23 mouse cellular contexts compared by ENCODE assay signal in the genomic region with DNA sequence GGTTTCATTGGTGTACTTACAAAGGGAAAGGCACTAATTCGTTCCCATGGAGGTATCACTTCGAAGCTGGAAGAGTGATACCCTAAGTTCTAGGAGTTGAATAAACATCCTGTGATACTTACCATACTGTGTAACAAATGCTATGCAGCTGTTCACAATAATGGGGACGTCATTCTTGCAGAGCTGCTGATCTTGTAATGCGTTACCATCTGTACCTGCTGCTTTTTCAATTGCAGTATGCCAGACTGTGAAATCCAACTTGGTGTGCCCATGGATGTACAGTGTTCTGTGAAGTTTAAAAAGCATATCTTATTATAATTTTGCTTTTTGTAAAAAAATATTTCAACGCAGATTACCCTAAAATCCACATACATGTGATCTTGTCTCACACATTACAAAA.
DNase-seq lines count a peak whose midpoint lies in the region; ATAC-seq and TF ChIP-seq lines count a peak whose summit lies in the region.
"Had no signal": no experiment of that assay in that cellular context is flagged by ENCODE, and none has a peak within 500 bp of the region (broad histone marks: within the 10 kb centered on the region; RNA-seq: fewer than 3 reads in every experiment).

No protein-coding gene starts in this region.

- no peaks in the 10 kb centered on the region for H3K36me3 ChIP-seq in forebrain, embryonic 16.5 days (ENCODE audit: control insufficient read depth, insufficient read depth)
- H3K36me3 ChIP-seq in forebrain, embryonic 12.5 days (replicated peaks) = no peaks in the 10 kb centered on the region
- H3K36me3 ChIP-seq in midbrain, postnatal 0 days (ENCODE audit: insufficient read depth, low read length) = no peaks in the 10 kb centered on the region
- no peaks in the 10 kb centered on the region for H3K36me3 ChIP-seq in midbrain, embryonic 13.5 days
- H3K36me3 ChIP-seq in heart, embryonic 10.5 days = no peaks in the 10 kb centered on the region
- H3K36me3 ChIP-seq: forebrain, embryonic 15.5 days; G1E; heart, embryonic 15.5 days had no signal

- peak; percentile 4 for DNase-seq in embryo, embryonic 10 days (ENCODE audit: low spot score)
- DNase-seq in embryo, embryonic 11 days = no peak
- peak; percentile 26 for DNase-seq in midbrain, postnatal 0 days (ENCODE audit: low spot score)
- no peak for DNase-seq in heart, embryonic 10.5 days (ENCODE audit: low spot score)
- DNase-seq: adrenal gland, adult 8-10 months; adrenal gland, postnatal 36 days; B cell, adult 2 months; cerebellum, adult 11-12 months; cerebellum, adult 9-10 months; cerebellum, postnatal 25 days; gastrocnemius, postnatal 10 days; heart, adult 18-20 months; heart, postnatal 14 days had no signal

- no peak overlapping the region for H3K4me3 ChIP-seq in forebrain, embryonic 16.5 days (replicated peaks; ENCODE audit: low read length)
- no peak overlapping the region for H3K4me3 ChIP-seq in forebrain, embryonic 12.5 days (replicated peaks)
- no peak overlapping the region for H3K4me3 ChIP-seq in midbrain, postnatal 0 days (ENCODE audit: low read depth, low read length)
- no peak overlapping the region for H3K4me3 ChIP-seq in midbrain, embryonic 13.5 days (replicated peaks)
- H3K4me3 ChIP-seq in heart, embryonic 10.5 days = no peak overlapping the region
- H3K4me3 ChIP-seq: forebrain, embryonic 15.5 days; heart, embryonic 15.5 days had no signal

- 72% methylated on average over 5 of the region's 5 CpGs for WGBS in forebrain, embryonic 16.5 days
- WGBS in forebrain, embryonic 12.5 days = 78% methylated on average over 5 of the region's 5 CpGs
- WGBS in midbrain, postnatal 0 days = 80% methylated on average over 5 of the region's 5 CpGs
- WGBS in midbrain, embryonic 13.5 days = 81% methylated on average over 5 of the region's 5 CpGs
- 81% methylated on average over 5 of the region's 5 CpGs for WGBS in heart, embryonic 10.5 days

- TF ChIP-seq CTCF in midbrain, postnatal 0 days (IDR thresholded peaks at IDR 0.05) = no peak

- no peaks in the 10 kb centered on the region for H3K4me1 ChIP-seq in forebrain, embryonic 16.5 days (replicated peaks; ENCODE audit: control insufficient read depth, insufficient read depth, low read length)
- H3K4me1 ChIP-seq in forebrain, embryonic 12.5 days = no peaks in the 10 kb centered on the region
- no peaks in the 10 kb centered on the region for H3K4me1 ChIP-seq in midbrain, postnatal 0 days (ENCODE audit: insufficient read depth, low read length)
- no peaks in the 10 kb centered on the region for H3K4me1 ChIP-seq in midbrain, embryonic 13.5 days (replicated peaks)
- H3K4me1 ChIP-seq in heart, embryonic 10.5 days = no peaks in the 10 kb centered on the region
- H3K4me1 ChIP-seq: forebrain, embryonic 15.5 days; heart, embryonic 15.5 days had no signal

- H3K9me3 ChIP-seq in forebrain, embryonic 16.5 days (ENCODE audit: control insufficient read depth, low read length) = no peaks in the 10 kb centered on the region
- no peaks in the 10 kb centered on the region for H3K9me3 ChIP-seq in forebrain, embryonic 12.5 days
- H3K9me3 ChIP-seq in midbrain, postnatal 0 days (ENCODE audit: low read length) = no peaks in the 10 kb centered on the region
- no peaks in the 10 kb centered on the region for H3K9me3 ChIP-seq in midbrain, embryonic 13.5 days
- no peaks in the 10 kb centered on the region for H3K9me3 ChIP-seq in heart, embryonic 10.5 days
- H3K9me3 ChIP-seq: forebrain, embryonic 15.5 days; G1E; heart, embryonic 15.5 days had no signal

- H3K27ac ChIP-seq in forebrain, embryonic 16.5 days (ENCODE audit: low read length) = no peak overlapping the region
- no peak overlapping the region for H3K27ac ChIP-seq in forebrain, embryonic 12.5 days
- H3K27ac ChIP-seq in midbrain, postnatal 0 days (ENCODE audit: low read depth, low read length) = no peak overlapping the region
- no peak overlapping the region for H3K27ac ChIP-seq in midbrain, embryonic 13.5 days
- H3K27ac ChIP-seq in heart, embryonic 10.5 days = no peak overlapping the region
- H3K27ac ChIP-seq: forebrain, embryonic 15.5 days; heart, embryonic 15.5 days; hindbrain, embryonic 14.5 days had no signal

- peak; percentile 55; the same call in 1 of the 2 replicates for ATAC-seq in forebrain, embryonic 16.5 days
- ATAC-seq in forebrain, embryonic 12.5 days (ENCODE audit: low FRiP score) = no peak
- ATAC-seq in midbrain, postnatal 0 days (ENCODE audit: low FRiP score) = no peak
- ATAC-seq in midbrain, embryonic 13.5 days = no peak
- ATAC-seq: CD4-positive, CD25-positive, alpha-beta regulatory T cell, adult 4 months; forebrain, embryonic 15.5 days; intestine, embryonic 16.5 days had no signal

- no peak overlapping the region for H3K9ac ChIP-seq in forebrain, embryonic 16.5 days (replicated peaks; ENCODE audit: low read depth, low read length)
- H3K9ac ChIP-seq in forebrain, embryonic 12.5 days = no peak overlapping the region
- H3K9ac ChIP-seq in midbrain, postnatal 0 days (replicated peaks; ENCODE audit: low read length, poor library complexity, severe bottlenecking) = no peak overlapping the region
- H3K9ac ChIP-seq in midbrain, embryonic 13.5 days (replicated peaks) = no peak overlapping the region
- H3K9ac ChIP-seq: forebrain, embryonic 15.5 days; heart, embryonic 15.5 days; hindbrain, embryonic 14.5 days had no signal

- no peaks in the 10 kb centered on the region for H3K27me3 ChIP-seq in forebrain, embryonic 16.5 days (replicated peaks; ENCODE audit: control insufficient read depth, insufficient read depth, low read length)
- no peaks in the 10 kb centered on the region for H3K27me3 ChIP-seq in forebrain, embryonic 12.5 days
- no peaks in the 10 kb centered on the region for H3K27me3 ChIP-seq in midbrain, postnatal 0 days (ENCODE audit: insufficient read depth, low read length)
- H3K27me3 ChIP-seq in midbrain, embryonic 13.5 days = no peaks in the 10 kb centered on the region
- no peaks in the 10 kb centered on the region for H3K27me3 ChIP-seq in heart, embryonic 10.5 days (ENCODE audit: insufficient read depth, poor library complexity, severe bottlenecking)
- H3K27me3 ChIP-seq: forebrain, embryonic 15.5 days; heart, embryonic 15.5 days had no signal

- H3K4me2 ChIP-seq in forebrain, embryonic 16.5 days (ENCODE audit: low read length) = no peak overlapping the region
- no peak overlapping the region for H3K4me2 ChIP-seq in forebrain, embryonic 12.5 days
- no peak overlapping the region for H3K4me2 ChIP-seq in midbrain, postnatal 0 days (ENCODE audit: low read depth, low read length, poor library complexity, severe bottlenecking)
- no peak overlapping the region for H3K4me2 ChIP-seq in midbrain, embryonic 13.5 days (replicated peaks)
- H3K4me2 ChIP-seq: forebrain, embryonic 15.5 days; heart, embryonic 11.5 days; heart, embryonic 15.5 days; hindbrain, embryonic 14.5 days had no signal

Comparison
In these comparisons a context has a peak if more than half of its experiments do, and no peak if none do; other contexts are left out.
1. DNase-seq: peak in embryo, embryonic 10 days (single experiment) and midbrain, postnatal 0 days (single experiment); none in embryo, embryonic 11 days (single experiment) and heart, embryonic 10.5 days (single experiment).